Mouse (Mus musculus) B cell, adult 2 months (primary cell): ENCODE data around the gene Ankrd31.

Experiments
- DNase-seq, 2 experiments: peaks; one replicate each; pipeline ENCODE4 v3.0.0; 2022

Gene Ankrd31

DNA sequence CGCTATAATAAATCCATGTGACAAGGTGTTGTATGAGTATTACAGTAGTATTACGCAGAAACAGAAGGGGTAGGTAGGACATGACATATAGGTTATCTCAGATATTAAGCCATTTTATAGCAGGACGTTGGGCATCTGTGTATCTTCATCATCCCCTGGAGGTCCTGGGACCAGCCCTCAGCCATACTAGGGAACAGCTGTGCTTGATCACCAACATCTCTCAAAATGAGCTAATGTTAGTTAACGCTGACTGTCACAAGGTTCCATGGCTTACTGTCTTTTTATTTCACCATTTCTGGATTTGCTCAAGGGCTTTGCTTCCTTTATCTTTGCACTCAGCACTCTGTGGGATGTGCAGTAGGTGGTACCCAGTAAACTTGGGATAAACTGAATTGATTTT, 197.7 kb downstream of the Ankrd31 start:
- no peak for DNase-seq

DNA sequence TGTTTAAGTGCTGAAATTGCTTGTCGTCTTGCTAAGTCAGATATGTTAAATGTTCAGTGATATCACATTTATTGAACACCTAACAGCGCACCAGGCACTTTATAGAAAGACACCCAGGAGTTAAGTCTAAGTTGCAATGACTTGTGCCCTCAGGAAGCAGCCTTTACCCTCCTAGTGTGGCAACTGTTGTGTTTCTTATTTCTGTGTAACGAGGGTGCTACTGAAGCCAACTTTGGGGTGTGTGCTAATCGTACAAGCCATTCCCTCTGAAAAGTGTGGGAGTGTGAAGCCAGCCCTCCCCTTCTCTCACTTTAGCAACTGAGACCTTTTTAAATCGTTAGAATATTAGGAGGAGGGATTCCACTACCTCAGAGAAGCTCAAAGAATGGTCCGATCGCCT, 199.7 kb downstream of the Ankrd31 start:
- DNase-seq, result no peak

DNA sequence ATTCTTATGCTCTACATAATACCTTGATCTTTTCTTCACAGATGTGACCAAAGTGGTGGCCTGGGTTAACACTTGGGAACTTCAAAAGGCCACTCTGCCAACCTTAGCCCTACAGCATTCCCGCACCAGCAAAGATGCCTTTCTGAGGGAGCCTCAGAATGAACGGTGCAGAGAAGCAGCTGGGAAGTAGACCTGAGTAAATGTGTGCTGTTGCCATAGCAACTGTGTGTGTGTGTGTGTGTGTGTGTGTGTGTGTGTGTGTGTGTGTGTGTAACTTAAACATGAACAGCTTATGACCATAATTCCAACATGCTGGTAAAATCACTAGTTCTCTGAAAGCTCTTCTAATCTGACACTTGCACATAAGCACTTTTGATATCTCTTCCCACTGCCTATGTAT, 203.8 kb downstream of the Ankrd31 start:
- DNase-seq, result no peak

- no peak for DNase-seq
Measured at GRCm38 (mm10) chr13:96956466-96956865, 208.4 kb downstream of the Ankrd31 start.
